Mouse (Mus musculus) urinary bladder, postnatal 10 days (tissue): ENCODE results near the gene Crhr1.

Experiments used
- DNase-seq: peaks from one replicate; pipeline ENCODE4 v3.0.0; 2022; ENCODE audit warnings: low spot score

Gene Crhr1

GRCm38 (mm10) chr11:104138976-104139375, 6.3 kb downstream of the Crhr1 start:
- no peak for DNase-seq

DNA sequence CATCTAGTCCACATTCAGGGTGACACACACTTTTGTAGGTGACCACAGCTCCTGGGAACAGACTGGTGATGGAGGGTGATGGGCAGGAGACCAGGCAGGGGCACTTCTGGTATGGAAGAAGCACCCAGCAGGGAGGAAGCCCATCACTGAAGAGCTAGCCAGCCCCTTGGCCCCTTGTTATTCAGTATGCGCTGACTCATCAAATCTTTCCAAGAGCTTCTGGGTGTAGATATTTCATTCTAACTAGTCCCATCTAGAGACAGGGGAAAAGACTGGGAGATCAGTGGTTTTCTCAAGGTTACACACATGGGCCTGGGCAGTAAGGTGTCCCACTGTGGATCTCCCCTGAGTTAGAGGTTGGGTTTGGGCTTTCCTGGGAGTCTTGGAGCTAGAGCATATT, 12.3 kb downstream of the Crhr1 start:
- no peak for DNase-seq

GRCm38 (mm10) chr11:104148787-104149186, 16.1 kb downstream of the Crhr1 start:
- DNase-seq, result no peak

DNA sequence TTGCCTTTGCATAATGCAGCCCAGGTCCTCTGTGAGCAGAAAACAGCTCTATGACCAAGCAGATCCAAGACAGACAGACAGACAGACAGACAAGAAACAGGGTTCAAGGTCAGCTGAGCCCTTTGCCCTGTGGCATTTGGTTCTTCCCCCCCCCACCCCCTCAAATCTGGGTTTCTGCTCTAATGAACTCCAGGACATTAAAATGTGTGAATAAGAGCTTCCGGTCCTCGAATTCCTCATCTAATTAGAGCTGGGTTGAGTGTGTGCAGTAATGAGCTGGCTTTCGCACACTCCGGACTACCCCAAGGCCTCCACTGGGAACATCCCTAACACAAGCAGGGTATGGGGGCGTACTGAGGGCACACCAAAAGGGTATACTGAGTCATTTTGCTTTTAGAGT, 18.3 kb downstream of the Crhr1 start:
- no peak for DNase-seq

GRCm38 (mm10) chr11:104154332-104154731, 21.7 kb downstream of the Crhr1 start:
- no peak for DNase-seq

- no peak for DNase-seq
Observed at GRCm38 (mm10) chr11:104154820-104155635, 22.4 kb downstream of the Crhr1 start.

- DNase-seq, result no peak
Observed at GRCm38 (mm10) chr11:104155899-104156298, 23.2 kb downstream of the Crhr1 start.

GRCm38 (mm10) chr11:104156391-104156790, 23.7 kb downstream of the Crhr1 start:
- DNase-seq, result no peak

- DNase-seq, result no peak
Observed at GRCm38 (mm10) chr11:104157603-104158259, 25.1 kb downstream of the Crhr1 start.

- DNase-seq, result no peak
Observed at GRCm38 (mm10) chr11:104158260-104158907, 25.7 kb downstream of the Crhr1 start.

DNA sequence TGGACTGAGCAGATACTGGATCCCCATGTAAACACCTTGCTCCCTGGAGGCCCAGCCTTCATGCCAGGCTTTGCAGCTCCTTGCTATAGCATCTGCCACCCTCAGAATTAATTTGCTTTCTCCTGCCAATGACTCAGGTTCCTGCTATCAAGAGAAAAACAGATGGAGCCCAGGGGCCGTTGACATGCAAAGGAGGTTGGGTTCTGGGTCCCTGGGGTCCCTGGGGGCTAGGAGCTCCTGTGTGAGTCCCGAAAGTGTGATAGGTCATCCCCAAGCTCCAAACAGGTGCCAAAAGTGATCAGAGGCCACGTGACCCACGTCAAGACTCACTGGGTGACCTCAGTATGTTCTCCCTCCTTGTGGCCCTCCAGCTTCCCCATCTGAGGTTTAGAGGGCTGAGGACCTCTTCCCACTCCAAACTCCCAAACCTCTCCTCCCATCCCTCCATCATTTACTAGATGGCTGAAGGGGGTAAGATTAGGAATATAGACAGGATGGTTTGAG, 27.2 kb downstream of the Crhr1 start:
- no peak for DNase-seq

GRCm38 (mm10) chr11:104161153-104161552, 28.5 kb downstream of the Crhr1 start:
- no peak for DNase-seq

GRCm38 (mm10) chr11:104164257-104164656, 31.6 kb downstream of the Crhr1 start:
- no peak for DNase-seq

DNA sequence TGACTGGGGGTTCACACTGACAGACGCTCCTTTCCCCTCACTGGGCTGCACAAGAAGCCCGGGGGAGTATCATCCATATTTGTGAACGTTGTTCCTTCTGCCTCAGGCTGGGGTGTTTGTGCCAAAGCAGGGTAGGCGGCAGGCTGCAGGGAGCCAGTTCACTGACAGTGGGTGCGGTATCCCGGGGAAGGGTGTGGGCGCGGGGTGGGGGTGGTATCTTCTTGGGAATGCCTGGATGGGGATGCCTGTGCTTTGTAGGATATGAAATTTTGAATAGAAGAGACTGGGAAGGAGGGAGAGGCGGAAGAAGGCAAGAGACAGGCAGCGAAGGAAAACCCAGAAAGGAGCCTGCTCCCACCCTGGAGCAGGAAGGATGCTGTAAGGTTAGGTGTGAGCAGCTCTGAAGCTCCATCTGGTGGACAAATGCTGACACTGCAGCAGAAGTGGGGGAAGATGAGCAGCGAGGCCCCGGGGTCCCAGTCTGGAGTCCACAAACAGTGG, 38.7 kb downstream of the Crhr1 start:
- DNase-seq, result no peak

DNA sequence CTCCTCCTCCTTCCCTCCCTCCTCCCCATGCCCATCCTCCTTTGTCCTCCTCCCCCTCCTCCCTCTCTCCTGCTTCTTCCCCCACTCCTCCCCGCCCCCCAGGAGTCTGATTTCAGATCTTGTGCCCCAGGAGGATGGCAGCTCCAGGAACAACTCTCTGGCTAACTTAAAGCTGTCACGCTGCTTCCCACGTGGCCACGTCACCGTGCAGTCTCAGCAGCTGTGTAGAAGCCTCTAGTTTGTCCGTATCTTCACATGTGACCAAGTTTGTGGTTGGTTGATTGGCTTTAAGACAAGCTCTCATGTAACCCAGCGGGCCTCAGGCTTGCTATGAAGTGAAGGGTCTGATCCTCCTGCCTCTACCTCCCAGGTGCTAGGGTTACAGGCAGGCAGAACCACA, 46.2 kb downstream of the Crhr1 start:
- no peak for DNase-seq

GRCm38 (mm10) chr11:104179804-104180203, 47.1 kb downstream of the Crhr1 start:
- no peak for DNase-seq

DNA sequence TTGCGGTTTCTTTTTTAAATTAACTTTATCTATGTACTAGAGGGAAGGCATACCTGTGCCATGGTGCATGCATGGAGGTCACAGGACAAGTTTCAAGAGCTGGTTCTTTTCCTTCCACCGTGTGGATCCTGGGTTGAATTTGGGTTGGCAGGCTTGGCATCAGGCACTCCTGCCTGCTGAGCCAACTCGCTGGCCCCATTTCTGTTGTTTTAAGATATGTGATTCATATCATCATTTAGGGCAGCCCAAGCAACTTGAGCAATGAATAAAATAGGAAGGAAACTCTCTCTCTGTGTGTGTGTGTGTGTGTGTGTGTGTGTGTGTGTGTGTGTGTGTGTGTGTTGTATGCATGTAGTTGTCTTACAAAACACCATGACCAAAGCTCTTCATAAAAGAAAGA, 49.5 kb downstream of the Crhr1 start:
- DNase-seq, result no peak

- DNase-seq, result no peak
Observed at GRCm38 (mm10) chr11:104186135-104186836, 53.6 kb downstream of the Crhr1 start, which contains the start of gene Sppl2c. Sppl2c (plus strand) TSS chr11:104186327.

- no peak for DNase-seq
Observed at GRCm38 (mm10) chr11:104186837-104187150, 54.1 kb downstream of the Crhr1 start.

GRCm38 (mm10) chr11:104187766-104188165, 55.1 kb downstream of the Crhr1 start:
- no peak for DNase-seq

GRCm38 (mm10) chr11:104190008-104190407, 57.4 kb downstream of the Crhr1 start:
- no peak for DNase-seq

DNA sequence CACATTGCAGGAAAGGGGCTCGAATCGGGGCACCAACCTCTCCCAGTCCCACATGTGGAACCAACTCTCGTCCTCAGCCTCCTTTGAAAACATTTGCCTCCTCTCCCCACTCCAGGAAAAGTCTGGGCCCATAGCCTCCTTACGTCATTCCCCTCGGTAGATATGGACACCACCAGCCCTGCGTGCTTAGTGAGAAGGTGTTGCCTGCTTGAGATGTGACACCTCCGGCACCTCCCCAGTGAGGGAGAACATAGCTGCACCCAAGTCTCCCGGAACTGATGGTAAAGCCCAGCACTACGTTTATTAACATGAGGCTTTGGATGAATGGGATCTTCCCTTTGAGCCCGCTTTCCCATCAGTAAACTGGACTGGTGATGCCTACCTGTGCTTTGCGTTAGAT, 62.7 kb downstream of the Crhr1 start:
- no peak for DNase-seq
